Mouse (Mus musculus) layer of hippocampus, adult 11-12 months (tissue): Measurements from ENCODE around the gene Pigx.

Experiments used
- DNase-seq: peaks from one replicate; pipeline ENCODE4 v3.0.0; 2022; ENCODE audit warnings: low spot score

Pigx gene

DNA sequence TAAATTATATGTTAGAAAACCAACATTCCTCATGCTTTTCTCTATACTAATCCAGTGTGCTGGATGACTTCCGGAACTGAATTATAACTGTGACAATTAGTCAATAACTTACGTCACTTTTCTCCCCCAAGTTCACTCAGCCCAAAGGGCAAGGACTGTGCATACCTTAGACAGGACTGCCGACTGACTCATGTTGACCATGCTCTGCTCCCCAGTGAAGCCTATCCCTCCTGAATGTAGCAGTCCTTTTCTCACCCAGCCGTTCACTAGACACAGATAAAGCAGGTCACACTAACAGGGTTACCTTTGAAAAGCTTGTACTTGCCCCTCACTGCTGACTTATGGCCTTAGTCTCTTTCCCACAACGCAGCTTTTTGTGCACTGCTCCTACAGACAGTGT is 40.7 kb downstream of the Pigx start:
- DNase-seq = no peak

GRCm38 (mm10) chr16:32042367-32042766 is 57.2 kb downstream of the Pigx start:
- DNase-seq = no peak
